Mouse (Mus musculus): Measurements from ENCODE around the gene Olfr10.
"Not testable (repeated sequence)": the region's sequence is repeated elsewhere in the genome, so short reads cannot be mapped to it uniquely, and the experiment has no call there.

The Olfr10 gene

GRCm38 (mm10) chr11:49304441-49304840 is at the start of gene Olfr10:
Olfr10 (plus strand) TSS chr11:49304741.
- no peak for DNase-seq

- no peak for DNase-seq
These were observed 45.2 kb upstream of the Olfr10 start for GRCm38 (mm10) chr11:49259296-49259695.

DNA sequence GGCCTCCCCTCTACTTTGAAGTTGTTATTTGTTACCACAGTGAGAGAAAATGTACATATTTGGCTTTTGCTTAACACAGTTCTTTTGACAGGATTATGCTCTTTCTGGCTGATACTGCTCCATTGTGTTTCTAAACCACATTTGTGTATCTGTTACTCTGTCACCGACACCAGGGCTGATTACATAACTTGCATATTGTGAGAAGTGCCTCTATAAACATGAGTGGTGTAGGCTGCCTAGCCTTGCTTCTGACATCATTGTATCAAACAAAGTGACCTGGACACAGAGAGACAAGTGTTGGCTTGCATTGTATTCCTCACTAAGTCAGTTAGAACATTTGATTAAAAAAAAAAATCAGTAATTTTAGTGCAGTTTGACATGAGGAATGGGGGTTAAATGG is 44.7 kb upstream of the Olfr10 start:
- no peak for DNase-seq

GRCm38 (mm10) chr11:49260598-49261312 is 43.8 kb upstream of the Olfr10 start:
- no peak for DNase-seq

DNA sequence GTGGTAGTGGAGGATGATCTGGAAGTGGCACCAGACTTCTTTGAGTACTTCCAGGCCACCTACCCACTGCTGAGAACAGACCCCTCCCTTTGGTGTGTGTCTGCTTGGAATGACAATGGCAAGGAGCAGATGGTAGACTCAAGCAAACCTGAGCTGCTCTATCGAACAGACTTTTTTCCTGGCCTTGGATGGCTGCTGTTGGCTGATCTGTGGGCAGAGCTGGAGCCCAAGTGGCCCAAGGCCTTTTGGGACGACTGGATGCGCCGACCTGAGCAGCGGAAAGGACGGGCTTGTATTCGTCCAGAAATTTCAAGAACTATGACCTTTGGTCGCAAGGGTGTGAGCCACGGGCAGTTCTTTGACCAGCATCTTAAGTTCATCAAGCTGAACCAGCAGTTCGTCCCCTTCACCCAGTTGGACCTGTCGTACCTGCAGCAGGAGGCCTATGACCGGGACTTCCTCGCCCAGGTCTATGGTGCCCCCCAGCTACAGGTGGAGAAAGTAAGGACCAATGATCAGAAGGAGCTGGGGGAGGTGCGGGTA is 43.2 kb upstream of the Olfr10 start:
- DNase-seq, result no peak

GRCm38 (mm10) chr11:49262286-49262685 is 42.3 kb upstream of the Olfr10 start:
- DNase-seq, result no peak

- DNase-seq, result no peak
These were observed 41.4 kb upstream of the Olfr10 start for GRCm38 (mm10) chr11:49263149-49263548.

DNA sequence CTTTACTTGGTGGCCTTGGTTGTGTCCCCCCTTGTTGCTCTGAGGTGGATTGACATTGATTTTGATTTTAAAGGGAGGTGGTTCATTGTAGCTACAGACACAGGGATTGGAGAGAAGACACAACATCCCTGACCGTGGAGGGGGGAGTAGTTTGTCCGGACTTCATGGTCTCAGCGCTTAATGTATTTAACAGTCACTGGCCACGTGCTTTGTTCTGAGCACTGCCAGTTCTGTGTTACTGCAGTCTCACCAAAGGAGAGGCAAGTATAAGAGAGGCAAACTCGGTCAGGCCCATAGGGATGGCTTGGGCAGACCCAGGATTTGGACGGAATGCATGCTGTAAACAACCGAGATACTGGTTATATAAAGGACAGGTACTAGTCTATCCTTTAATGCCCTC is 40.5 kb upstream of the Olfr10 start:
- DNase-seq, result no peak

- DNase-seq, result no peak
These were observed 39.9 kb upstream of the Olfr10 start for GRCm38 (mm10) chr11:49264622-49265021.

DNA sequence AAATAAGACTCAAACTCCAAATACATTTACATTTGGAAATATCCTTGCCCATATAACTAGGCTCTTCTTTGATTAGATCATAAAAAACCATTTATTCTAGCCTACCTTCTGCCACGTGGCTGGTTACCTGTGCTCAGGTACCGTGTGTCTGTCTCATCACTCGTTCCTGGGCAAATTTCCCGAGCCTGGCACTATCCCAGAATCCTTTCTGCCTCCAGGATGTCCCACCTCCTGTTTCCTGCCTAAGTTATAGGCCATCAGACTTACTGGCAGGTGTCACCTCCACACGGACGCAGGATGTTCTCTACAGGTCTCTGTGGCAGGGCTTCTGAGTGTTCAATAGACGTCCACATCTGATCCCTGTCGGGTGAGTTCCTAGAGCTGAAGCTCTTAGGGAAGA is 39.4 kb upstream of the Olfr10 start:
- DNase-seq, result no peak

DNA sequence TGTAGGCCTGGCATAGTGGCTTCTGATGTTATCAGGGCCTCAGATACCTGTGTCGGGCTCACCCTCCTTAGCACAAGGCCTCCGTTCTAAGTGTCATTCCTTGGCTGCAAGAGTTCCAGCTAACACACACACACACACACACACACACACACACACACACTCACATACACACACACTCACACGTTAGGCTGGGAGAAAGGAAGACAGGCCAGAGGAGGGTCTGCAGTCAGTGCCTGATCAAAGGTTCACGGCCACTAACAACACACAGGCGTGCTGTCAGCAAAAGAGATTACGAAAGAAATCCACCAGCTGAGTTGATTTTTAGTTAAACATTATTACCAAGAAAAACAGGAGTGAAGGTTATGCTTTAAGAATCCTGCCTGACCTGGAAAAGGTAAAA is 37.9 kb upstream of the Olfr10 start:
- DNase-seq, result no peak

DNA sequence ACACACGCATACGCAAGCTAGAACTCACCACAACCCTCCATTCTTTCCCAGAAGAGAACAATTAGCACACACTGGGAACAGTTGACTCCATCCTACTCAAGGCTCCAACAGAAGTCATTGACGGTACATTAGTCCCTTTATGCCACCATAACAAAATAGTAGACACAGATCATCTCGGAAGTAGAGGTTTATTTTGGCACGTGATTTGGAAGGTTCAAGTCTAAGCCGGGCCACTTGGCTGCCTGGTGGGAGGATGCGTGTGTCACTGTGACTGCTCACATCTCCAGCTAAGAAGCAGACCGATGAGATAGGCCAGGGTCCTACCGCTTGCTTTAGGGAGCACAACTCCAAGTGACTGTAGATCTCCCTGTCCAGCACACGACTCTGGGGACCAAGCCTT is 37.2 kb upstream of the Olfr10 start:
- no peak for DNase-seq

- no peak for DNase-seq
These were observed 36.5 kb upstream of the Olfr10 start for GRCm38 (mm10) chr11:49267970-49268579.

DNA sequence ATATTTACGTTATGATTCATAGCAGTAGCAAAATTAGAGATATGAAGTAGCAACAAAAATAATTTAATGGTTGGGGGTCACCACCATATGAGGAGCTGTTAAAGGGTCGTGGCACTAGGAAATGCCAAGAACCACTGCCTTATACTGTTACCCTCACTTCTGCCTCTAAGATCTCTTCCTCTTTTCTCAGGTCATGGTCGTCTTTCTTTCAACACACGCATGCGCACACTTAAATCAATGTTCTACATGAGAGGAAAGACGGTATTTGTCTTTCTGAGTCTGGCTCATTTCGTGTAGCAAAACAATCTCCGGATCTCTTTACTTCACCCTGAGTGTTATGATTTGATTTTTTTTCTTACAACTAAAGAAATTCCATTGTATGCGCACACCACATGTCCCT is 34.8 kb upstream of the Olfr10 start:
- DNase-seq, result no peak

DNA sequence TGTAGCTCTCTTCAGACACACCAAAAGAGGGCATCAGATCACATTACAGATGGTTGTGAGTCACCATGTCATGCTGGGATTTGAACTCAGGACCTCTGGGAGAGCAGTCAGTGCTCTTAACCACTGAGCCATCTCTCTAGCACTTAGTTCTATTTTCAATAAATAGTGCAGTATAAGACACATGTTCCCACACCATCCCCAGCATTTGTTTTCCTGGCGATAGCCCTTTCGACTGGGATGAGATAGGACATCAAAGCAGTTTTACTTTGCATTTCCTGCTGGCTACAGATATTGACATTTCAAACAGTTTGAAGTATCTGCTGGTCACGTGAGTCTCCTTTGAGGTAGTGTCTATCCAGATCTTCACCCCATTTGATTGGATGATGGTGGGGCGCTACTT is 34.2 kb upstream of the Olfr10 start:
- DNase-seq, result no peak

DNA sequence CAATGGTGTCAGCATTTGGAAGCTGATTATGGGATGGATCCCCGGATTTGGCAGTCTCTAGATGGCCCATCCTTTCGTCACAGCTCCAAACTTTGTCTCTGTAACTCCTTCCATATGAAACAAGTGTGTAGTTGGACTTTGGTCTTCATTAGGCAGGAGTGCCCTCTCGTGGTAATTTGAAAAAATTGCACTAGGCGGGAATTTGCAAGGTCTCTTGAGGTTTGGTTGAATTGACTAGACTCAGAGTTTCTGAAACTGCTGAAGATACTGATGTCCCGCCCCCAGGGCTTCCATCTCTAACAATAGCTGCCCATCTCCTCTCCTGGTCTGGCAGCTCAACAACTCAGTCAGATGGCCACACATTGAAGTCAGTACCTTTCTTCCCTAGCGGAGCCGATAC is 33.2 kb upstream of the Olfr10 start:
- peak; percentile 57 for DNase-seq

DNA sequence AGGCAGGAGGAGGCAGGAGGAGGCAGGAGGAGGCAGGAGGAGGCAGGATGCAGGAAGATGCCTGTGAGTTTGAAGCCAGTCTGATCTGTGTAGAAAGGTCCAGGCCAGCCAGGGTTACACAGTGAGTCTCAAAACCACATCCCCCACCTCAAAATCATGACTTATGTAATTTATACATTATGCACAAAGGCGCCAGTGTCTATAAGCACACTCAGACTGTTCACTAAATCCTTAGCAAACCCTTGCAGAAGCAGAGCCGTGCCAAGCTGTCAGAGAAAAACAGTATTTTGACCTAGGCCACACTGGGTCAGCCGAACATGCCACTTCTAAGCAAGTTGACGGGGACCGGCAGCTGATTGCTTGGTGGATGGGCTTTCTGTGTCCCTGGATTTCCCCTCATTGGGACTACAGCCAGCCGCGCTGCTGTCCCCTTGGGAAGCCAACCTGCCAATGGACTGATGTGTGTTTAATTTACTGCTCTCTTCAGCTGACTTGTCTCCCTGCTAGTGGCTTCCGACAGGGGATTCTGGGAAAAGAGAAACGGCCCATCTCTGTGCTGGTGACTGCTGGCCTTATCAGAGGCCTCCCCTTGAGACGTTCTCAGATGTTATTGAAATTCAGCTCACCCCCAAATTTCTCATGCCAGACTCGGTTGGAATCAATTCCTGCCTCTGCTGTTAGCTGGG is 30.6 kb upstream of the Olfr10 start:
- no peak for DNase-seq

DNA sequence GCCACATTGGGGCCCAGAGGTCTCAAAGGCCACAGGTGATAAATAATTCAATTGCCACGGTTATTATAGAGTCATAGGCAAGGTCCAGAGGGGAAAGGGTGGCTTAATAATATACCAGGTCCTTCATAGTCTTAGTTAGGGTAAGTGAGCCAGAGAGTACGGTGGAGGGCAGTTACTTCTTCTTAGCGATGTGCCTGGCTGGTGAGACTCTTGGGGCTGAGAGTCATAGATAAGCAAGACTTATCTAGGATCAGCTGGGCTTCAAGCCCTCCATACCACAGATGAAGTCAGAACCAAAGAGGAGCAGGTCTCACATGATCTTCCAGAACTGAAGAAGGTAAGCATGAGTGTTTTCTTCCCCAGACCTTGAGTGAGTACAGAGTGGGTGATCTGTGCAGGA is 26.3 kb upstream of the Olfr10 start, which contains the start of gene Olfr1393:
Gene Olfr1393, plus strand, starts transcription at position 83 of the 400 bp plus-strand sequence.
- DNase-seq, result no peak

DNA sequence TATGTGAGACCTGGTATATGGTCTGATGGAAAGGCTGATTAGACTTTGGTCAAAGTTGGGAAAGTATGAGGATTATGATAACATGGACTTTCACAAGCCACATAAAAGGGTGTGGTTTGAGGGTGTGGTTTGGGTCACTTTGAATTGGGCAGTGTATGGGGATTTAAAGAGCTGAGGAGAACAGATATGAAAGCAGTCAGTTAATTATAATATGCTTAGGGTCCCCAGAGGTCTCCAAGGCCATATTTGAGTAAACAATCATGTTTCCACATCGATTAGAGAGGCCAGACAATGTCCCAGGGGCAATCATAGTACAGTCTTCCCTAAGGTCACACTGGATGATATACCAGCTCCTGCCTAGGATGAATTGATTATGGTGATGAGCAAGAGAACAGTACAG is 19.6 kb upstream of the Olfr10 start, which contains the start of gene Olfr1392:
Gene Olfr1392, plus strand, starts transcription at position 301 of the 400 bp plus-strand sequence.
- not testable (repeated sequence) for DNase-seq

- DNase-seq, result no peak
These were observed 17.3 kb upstream of the Olfr10 start for GRCm38 (mm10) chr11:49287251-49287650.

DNA sequence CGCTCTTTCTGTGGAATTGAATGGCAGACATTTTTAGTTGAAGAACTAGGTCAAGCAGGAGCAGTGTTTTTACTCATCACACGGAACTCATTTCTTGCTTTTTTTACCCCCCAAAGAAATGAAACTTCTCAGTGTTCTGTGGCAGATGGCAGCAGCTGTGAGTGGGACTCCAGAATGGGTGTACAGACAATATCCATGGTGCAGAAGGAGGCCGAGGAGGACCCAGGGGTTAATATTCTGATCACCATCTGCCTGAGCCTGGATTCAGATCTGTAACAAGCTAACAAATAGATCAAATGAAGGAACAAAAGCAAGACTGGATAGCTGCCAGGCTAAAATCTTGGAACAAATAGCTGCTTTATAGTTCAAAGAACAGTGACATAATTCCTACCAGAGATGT is 11.8 kb upstream of the Olfr10 start:
- no peak for DNase-seq

DNA sequence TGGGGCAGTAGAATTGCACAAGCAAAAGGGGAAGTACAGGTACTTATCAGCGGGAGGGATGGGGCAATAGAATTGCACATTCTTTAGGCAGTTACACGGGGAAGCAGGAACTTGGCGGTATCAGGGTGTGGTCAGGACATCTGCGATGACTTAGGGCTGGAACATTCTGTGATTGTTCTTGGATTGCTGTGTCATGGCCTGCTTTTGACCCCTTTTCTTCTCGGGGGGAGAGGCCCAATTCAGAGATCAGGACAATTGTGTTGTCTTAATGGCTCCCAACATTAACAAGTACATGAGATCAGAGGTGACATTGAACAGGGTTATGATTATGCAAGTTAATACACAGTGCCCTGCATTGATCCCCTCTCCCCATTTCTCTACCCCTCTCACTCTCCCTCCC is 4.0 kb downstream of the Olfr10 start:
- DNase-seq, result not testable (repeated sequence)

DNA sequence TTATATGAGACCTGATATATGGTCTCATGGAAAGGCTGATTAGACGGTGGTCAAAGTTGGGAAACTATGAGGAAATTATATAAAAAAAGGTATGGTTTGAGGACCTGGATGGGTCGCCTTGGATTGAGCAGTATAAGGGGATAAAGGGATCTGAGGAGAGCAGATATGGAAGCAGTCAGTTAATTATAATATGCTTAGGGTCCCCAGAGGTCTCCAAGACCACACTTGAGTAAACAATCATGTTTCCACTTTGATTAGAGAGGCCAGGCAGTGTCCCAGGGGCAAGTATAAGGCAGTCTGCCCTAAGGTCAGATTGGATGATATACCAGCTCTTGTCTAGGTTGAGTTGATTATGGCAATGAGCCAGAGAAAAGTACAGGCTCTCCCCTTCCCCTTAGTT is 17.9 kb downstream of the Olfr10 start, which contains the start of gene Olfr1391:
Gene Olfr1391, plus strand, starts transcription at position 301 of the 400 bp plus-strand sequence.
- DNase-seq, result no peak

DNA sequence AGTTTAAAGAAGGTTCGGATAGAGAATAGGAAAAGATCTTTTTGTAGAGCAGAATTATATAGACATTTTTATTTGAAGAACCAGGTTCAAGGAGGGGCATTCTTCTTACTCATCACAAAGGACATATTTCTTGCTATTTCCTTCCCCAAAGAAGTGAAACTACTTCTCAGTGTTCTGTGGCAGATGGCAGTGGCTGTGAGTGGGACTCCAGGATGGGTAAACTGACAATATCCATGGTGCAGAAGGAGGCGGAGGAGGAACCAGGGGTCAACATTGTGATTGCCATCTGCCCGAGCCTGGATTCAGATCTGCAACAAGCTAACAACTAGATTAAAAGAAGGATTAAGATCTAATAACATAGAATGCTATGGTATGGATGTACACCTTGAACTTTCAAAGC is 22.2 kb downstream of the Olfr10 start:
- DNase-seq, result no peak
